Mouse (Mus musculus): ENCODE results near the gene Pdcd10. TPM values are rescaled to one million over a fixed set of nuclear protein-coding genes. Genes with fewer than 3 reads are reported as not detected.
A peak's percentile ranks its signal among the peaks of the same experiment; 100 is the strongest.

Pdcd10 gene
- polyA plus RNA-seq (2012; rRNA removed), result 49.0 and 62.1 TPM in 2 replicates

GRCm38 (mm10) chr3:75556695-75557291 is at the start of gene Pdcd10:
Gene Pdcd10, minus strand, starts transcription at chr3:75556856.
- DNase-seq (ENCODE audit: low spot score), result peak; percentile 89

- DNase-seq (ENCODE audit: low spot score), result no peak
Measured at GRCm38 (mm10) chr3:75584898-75585297, 28.2 kb upstream of the Pdcd10 start.

- DNase-seq (ENCODE audit: low spot score), result no peak
Measured at GRCm38 (mm10) chr3:75583293-75583692, 26.6 kb upstream of the Pdcd10 start.

GRCm38 (mm10) chr3:75579352-75579751 is 22.7 kb upstream of the Pdcd10 start:
- DNase-seq (ENCODE audit: low spot score), result no peak

GRCm38 (mm10) chr3:75575582-75575981 is 18.9 kb upstream of the Pdcd10 start:
- no peak for DNase-seq (ENCODE audit: low spot score)

GRCm38 (mm10) chr3:75574074-75574473 is 17.4 kb upstream of the Pdcd10 start:
- no peak for DNase-seq (ENCODE audit: low spot score)

- no peak for DNase-seq (ENCODE audit: low spot score)
Measured at GRCm38 (mm10) chr3:75557292-75557691, 636 bp upstream of the Pdcd10 start, which contains the start of gene Serpini1. Gene Serpini1, plus strand, starts transcription at chr3:75557547.

GRCm38 (mm10) chr3:75556121-75556694 is 448 bp downstream of the Pdcd10 start:
- no peak for DNase-seq (ENCODE audit: low spot score)

GRCm38 (mm10) chr3:75551248-75551647 is 5.4 kb downstream of the Pdcd10 start:
- DNase-seq (ENCODE audit: low spot score), result no peak

GRCm38 (mm10) chr3:75544287-75544686 is 12.4 kb downstream of the Pdcd10 start:
- DNase-seq (ENCODE audit: low spot score), result no peak

- no peak for DNase-seq (ENCODE audit: low spot score)
Measured at GRCm38 (mm10) chr3:75542852-75543251, 13.8 kb downstream of the Pdcd10 start.

- DNase-seq (ENCODE audit: low spot score), result no peak
Measured at GRCm38 (mm10) chr3:75541259-75541658, 15.4 kb downstream of the Pdcd10 start.

GRCm38 (mm10) chr3:75534045-75534834 is 22.4 kb downstream of the Pdcd10 start:
- DNase-seq (ENCODE audit: low spot score), result no peak

- DNase-seq (ENCODE audit: low spot score), result no peak
Measured at GRCm38 (mm10) chr3:75531074-75531473, 25.6 kb downstream of the Pdcd10 start.

GRCm38 (mm10) chr3:75522527-75522926 is 34.1 kb downstream of the Pdcd10 start:
- no peak for DNase-seq (ENCODE audit: low spot score)

- DNase-seq (ENCODE audit: low spot score), result no peak
Measured at GRCm38 (mm10) chr3:75521314-75521713, 35.3 kb downstream of the Pdcd10 start.

GRCm38 (mm10) chr3:75517631-75518250 is 38.9 kb downstream of the Pdcd10 start:
- no peak for DNase-seq (ENCODE audit: low spot score)

GRCm38 (mm10) chr3:75498961-75499960 is 57.4 kb downstream of the Pdcd10 start:
- no peak for DNase-seq (ENCODE audit: low spot score)

GRCm38 (mm10) chr3:75492913-75493312 is 63.7 kb downstream of the Pdcd10 start:
- DNase-seq (ENCODE audit: low spot score), result no peak

GRCm38 (mm10) chr3:75482056-75482455 is 74.6 kb downstream of the Pdcd10 start, which contains the start of gene Wdr49:
Gene Wdr49, minus strand, starts transcription at chr3:75482156.
- no peak for DNase-seq (ENCODE audit: low spot score)

GRCm38 (mm10) chr3:75475106-75475505 is 81.5 kb downstream of the Pdcd10 start:
- no peak for DNase-seq (ENCODE audit: low spot score)
